Mouse (Mus musculus): ENCODE data around the gene Relt. TPM values are rescaled to one million over a fixed set of nuclear protein-coding genes. Genes with fewer than 3 reads are reported as not detected.
A peak's percentile ranks its signal among the peaks of the same experiment; 100 is the strongest.
"Not testable (repeated sequence)": the region's sequence is repeated elsewhere in the genome, so short reads cannot be mapped to it uniquely, and the experiment has no call there.

The Relt gene
- polyA plus RNA-seq, 1 experiment = 4.6 TPM

DNA sequence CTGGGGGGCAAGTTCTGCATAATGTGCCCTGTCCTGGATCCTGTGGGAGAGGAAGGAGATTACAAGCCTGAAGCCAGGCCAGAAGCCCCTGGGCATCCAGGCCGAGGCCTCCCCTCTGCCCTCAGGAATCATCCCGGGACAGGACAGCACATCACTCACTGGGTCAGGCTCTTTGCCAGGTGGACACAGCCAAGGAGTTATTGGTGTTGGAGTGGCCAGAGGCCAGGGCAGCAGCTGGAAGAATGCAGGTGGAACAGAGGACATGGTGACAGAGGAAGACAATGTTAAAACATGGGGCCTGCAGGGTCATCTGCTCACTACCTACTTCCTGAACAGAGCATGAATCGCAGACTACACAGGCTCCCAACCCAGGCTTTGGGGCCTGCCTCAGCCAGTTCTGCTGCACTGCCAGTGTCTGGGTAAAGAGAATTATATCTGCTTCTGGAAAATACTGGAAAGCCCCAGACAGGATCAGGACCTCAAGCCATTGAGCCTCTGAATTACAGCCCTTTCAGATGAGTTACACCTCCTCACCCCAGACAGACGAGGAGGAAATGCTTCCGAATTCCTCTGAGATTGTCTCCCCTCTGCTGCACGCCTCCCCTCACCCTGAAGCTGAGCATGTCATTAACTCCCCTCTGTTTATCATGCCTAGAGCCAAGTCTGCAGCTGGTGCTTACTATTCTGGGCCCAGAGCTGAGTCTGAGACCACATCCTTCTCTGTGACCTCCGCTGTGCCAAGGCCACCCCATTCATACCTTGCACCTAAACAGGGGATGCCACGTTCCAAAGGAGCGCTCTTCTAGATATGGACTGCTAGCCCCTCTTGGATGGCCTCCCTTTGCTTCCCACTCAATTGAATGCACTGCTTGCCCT is 11.5 kb downstream of the Relt start:
- TF ChIP-seq CTCF (IDR thresholded peaks at IDR 0.05; ENCODE audit: borderline replicate concordance, insufficient read depth, low read length) (no peak), POLR2A (IDR thresholded peaks at IDR 0.05; ENCODE audit: low read depth, low read length) (no peak)
- no peaks in the 10 kb centered on the region for H3K4me1 ChIP-seq (ENCODE audit: control insufficient read depth, insufficient read depth, low read length)
- H3K4me3 ChIP-seq (ENCODE audit: insufficient read depth, low read length) = no peak overlapping the region
- H3K27ac ChIP-seq (ENCODE audit: insufficient read depth, low read length) = no peak overlapping the region

DNA sequence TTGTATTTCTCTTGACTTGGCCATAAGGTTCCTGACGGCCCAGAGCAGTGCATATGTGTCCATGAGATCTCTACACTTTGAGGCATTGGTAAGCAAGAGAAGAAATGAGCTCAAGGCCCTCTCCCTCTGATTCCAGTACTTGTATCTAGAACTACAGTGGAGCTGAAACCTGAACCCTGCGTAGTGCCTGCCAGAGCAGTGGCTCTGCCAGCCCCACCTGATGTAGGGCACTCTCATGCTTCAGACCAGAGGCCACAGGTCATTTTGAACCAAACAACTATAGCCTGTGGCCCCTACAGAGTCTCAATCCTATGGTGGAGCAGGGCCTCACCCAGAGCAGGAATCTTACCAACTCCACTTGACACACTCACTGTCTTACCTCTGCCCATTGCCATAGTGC is 13.7 kb downstream of the Relt start:
- Histone ChIP-seq H3K4me3 (ENCODE audit: insufficient read depth, low read length) (no peak overlapping the region), H3K4me1 (ENCODE audit: control insufficient read depth, insufficient read depth, low read length) (no peaks in the 10 kb centered on the region), H3K27ac (ENCODE audit: insufficient read depth, low read length) (no peak overlapping the region)
- TF ChIP-seq CTCF (IDR thresholded peaks at IDR 0.05; ENCODE audit: borderline replicate concordance, insufficient read depth, low read length) = no peak
- TF ChIP-seq POLR2A (IDR thresholded peaks at IDR 0.05; ENCODE audit: low read depth, low read length) = no peak

DNA sequence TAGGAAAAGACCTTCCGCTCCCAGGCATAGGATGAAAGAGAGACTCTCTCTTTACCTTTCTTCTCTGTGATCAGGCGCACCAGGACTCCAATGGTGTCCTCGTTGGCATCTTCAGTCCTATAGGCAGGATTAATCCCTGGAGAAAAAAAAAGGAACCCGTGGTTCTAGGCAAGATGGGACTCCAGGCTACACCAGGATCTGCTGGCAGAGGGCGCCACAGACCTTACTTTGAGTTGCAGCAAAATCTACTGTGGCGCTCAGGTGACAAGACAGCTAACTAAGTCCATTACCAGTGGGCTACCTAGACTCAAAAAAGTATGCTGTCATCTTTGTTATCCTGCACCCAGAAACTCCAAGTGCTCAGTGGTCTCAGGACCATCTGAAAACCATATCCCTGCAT is 14.5 kb downstream of the Relt start:
- TF ChIP-seq POLR2A (IDR thresholded peaks at IDR 0.05; ENCODE audit: low read depth, low read length) (no peak), CTCF (IDR thresholded peaks at IDR 0.05; ENCODE audit: borderline replicate concordance, insufficient read depth, low read length) (peak; percentile 74; the same call in 1 of the 2 replicates)
- no peak overlapping the region for H3K27ac ChIP-seq (ENCODE audit: insufficient read depth, low read length)
- no peaks in the 10 kb centered on the region for H3K4me1 ChIP-seq (ENCODE audit: control insufficient read depth, insufficient read depth, low read length)
- no peak overlapping the region for H3K4me3 ChIP-seq (ENCODE audit: insufficient read depth, low read length)

DNA sequence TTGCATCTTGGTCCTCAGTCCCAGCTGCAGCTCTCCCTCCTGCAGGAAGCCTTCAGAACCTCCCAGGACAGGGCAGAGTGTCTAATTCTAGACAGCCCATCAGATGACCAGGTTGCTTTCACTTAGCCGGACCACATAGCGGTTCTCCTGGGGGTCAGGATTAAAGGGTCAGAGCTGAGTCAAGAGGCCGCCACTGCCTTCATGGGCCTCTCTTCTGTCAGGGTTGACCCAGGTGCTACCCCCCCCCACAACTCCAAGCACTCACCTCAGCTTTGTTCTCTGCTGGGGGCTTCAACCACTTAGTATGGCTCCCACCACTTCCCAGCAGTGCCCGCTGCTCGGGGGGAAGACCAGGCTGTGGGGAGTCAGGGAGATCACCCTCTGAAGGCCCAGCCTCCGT is 16.1 kb downstream of the Relt start:
- no peak for TF ChIP-seq POLR2A (IDR thresholded peaks at IDR 0.05; ENCODE audit: low read depth, low read length)
- TF ChIP-seq CTCF (IDR thresholded peaks at IDR 0.05; ENCODE audit: borderline replicate concordance, insufficient read depth, low read length) = no peak
- H3K4me3 ChIP-seq (ENCODE audit: insufficient read depth, low read length) = no peak overlapping the region
- no peak overlapping the region for H3K27ac ChIP-seq (ENCODE audit: insufficient read depth, low read length)
- no peaks in the 10 kb centered on the region for H3K4me1 ChIP-seq (ENCODE audit: control insufficient read depth, insufficient read depth, low read length)

DNA sequence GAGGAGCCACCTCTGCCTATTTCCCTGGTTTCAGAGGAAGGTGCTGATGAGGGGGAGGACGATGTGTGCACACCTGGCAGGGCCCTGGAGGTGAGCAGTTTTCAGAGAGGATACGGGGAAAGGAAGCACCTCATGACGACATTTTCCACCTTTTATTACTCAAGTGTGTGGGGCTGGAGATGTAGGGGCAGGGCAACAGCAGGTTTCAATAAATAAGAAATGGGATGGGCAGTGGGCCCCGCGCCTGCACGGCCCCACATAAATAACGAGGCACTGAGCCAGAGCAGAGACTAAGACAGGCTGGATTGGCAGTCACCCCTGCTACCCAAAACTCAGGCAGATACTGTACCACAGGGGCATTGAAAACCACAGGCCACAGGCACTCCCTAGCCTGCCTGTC is 17.2 kb downstream of the Relt start:
- H3K27ac ChIP-seq (ENCODE audit: insufficient read depth, low read length); H3K4me3 ChIP-seq (ENCODE audit: insufficient read depth, low read length); H3K4me1 ChIP-seq (ENCODE audit: control insufficient read depth, insufficient read depth, low read length): not testable (repeated sequence)

DNA sequence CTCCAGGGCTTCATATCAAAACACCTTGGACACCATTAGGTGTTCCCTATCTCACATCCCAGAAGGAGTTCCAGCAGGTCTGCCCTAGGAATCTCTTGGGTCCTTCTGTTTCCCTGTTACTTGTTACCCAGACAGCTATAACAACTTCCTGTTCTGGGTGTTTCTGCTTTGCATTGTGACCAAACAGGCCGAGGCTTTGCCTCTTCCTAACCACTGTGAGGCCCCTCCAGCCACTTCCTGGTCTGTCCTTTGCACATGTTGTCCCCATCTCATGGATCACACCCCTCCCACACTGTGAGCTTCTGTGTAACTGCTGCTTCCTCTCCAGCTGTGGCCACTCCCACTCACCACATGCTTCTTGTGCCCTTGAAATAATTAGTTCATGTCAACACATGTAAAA is 17.8 kb downstream of the Relt start:
- H3K27ac ChIP-seq (ENCODE audit: insufficient read depth, low read length) = no peak overlapping the region

DNA sequence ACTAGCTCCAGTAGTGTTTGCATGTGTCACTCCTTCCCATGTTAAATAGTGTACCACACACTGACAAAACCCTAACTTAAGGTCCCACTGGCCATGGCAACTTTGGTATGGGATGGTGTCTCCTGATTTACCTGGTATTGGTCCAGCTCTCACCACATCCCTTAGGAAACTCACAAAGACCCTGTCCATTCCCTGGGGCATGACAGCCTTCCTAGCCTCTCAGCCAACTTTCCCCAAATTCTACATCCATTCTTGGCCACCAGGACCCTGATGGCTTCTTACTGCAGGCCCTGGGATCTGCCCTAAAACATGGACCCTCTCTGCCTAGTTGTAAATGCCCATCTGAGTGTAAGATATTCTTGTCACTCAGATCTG is 18.2 kb downstream of the Relt start:
- Histone ChIP-seq H3K4me1 (ENCODE audit: control insufficient read depth, insufficient read depth, low read length) (peaks cover 2% of the 10 kb centered on the region; the same call in 1 of the 2 replicates), H3K4me3 (ENCODE audit: insufficient read depth, low read length) (no peak overlapping the region), H3K27ac (ENCODE audit: insufficient read depth, low read length) (no peak overlapping the region)
- TF ChIP-seq CTCF (IDR thresholded peaks at IDR 0.05; ENCODE audit: borderline replicate concordance, insufficient read depth, low read length) (no peak), POLR2A (IDR thresholded peaks at IDR 0.05; ENCODE audit: low read depth, low read length) (no peak)

More for the DNA sequence above, 17.8 kb downstream of the Relt start:
- Histone ChIP-seq H3K4me3 (ENCODE audit: insufficient read depth, low read length) (no peak overlapping the region), H3K4me1 (ENCODE audit: control insufficient read depth, insufficient read depth, low read length) (no peaks in the 10 kb centered on the region)
- TF ChIP-seq CTCF (IDR thresholded peaks at IDR 0.05; ENCODE audit: borderline replicate concordance, insufficient read depth, low read length) (no peak), POLR2A (IDR thresholded peaks at IDR 0.05; ENCODE audit: low read depth, low read length) (no peak)

DNA sequence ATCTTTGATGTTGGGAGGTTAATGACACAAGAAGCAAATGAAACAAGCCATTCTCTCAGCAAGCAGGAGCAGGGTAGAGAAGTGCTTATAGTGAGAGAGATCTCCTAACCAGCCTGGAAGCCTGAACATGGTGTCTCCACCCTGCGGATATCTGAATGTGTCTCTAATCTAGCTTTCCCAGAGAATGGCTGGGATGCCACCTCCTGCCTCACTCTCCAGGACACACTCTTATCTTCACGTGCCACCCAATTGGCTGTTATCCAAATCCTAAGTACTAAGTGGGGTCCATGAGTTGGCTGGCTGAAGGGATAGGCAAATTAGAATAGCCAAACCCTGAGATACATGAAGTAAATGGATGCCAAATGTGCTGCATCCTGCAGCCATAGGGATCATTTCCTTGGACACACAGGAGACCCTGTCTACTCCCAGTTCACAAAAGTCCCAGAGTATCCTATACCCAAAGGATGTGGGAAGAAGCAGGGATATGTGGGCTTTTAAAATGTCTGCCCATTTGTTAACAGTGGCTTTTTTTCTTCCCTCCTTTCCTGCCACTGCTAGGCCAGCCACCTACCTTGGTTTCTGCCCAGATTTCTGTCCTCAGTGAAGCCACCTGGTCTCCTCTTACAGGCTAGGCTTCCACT is 18.7 kb downstream of the Relt start:
- H3K4me3 ChIP-seq (ENCODE audit: insufficient read depth, low read length) = no peak overlapping the region
- no peak overlapping the region for H3K27ac ChIP-seq (ENCODE audit: insufficient read depth, low read length)
- H3K4me1 ChIP-seq (ENCODE audit: control insufficient read depth, insufficient read depth, low read length) = peaks cover 7% of the 10 kb centered on the region
- no peak for TF ChIP-seq POLR2A (IDR thresholded peaks at IDR 0.05; ENCODE audit: low read depth, low read length)
- no peak for TF ChIP-seq CTCF (IDR thresholded peaks at IDR 0.05; ENCODE audit: borderline replicate concordance, insufficient read depth, low read length)

DNA sequence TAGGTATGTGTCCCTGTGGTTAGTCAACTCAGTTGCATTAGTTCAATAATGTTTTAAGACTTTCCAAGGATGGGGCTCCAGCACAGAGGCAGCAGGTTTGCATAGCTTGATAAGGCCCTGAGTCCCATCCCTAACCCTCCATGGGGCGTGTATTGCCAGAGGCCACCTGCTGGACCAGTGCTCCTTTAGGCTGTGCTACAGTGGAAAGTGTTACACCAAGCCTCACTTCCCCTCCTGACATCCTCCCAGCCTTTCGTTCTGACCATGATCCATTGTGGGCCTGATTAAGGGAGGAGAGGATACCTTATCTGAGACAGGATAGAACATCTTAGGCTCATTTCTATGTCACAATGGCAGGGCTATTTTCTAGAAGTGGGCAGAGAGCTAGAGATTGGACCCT is 19.4 kb downstream of the Relt start:
- Histone ChIP-seq H3K4me1 (ENCODE audit: control insufficient read depth, insufficient read depth, low read length) (peaks cover 11% of the 10 kb centered on the region), H3K27ac (ENCODE audit: insufficient read depth, low read length) (no peak overlapping the region), H3K4me3 (ENCODE audit: insufficient read depth, low read length) (no peak overlapping the region)
- TF ChIP-seq POLR2A (IDR thresholded peaks at IDR 0.05; ENCODE audit: low read depth, low read length) = no peak
- TF ChIP-seq CTCF (IDR thresholded peaks at IDR 0.05; ENCODE audit: borderline replicate concordance, insufficient read depth, low read length) = no peak

DNA sequence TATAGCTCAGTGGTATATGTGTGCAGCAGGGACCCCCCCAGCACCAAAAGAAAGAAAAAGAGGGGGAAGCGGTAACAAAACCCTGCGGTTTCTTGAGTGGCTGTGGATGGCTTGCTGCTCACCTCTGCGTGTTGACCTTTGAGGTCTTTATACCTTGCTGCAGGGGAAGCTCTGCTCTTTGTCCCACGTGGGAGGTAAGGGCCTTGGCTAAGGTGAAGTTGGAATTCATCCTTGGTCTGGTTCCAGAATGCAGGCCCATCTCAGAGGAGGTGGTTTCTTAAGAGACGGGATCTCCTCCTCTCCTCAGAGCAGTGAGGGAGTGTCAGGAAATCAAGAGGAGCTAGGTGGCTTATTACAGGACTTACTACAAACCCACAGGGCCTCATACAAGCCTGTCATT is 21.1 kb downstream of the Relt start:
- no peak for TF ChIP-seq CTCF (IDR thresholded peaks at IDR 0.05; ENCODE audit: borderline replicate concordance, insufficient read depth, low read length)
- no peak for TF ChIP-seq POLR2A (IDR thresholded peaks at IDR 0.05; ENCODE audit: low read depth, low read length)
- Histone ChIP-seq H3K27ac (ENCODE audit: insufficient read depth, low read length) (no peak overlapping the region), H3K4me3 (ENCODE audit: insufficient read depth, low read length) (no peak overlapping the region), H3K4me1 (ENCODE audit: control insufficient read depth, insufficient read depth, low read length) (peaks cover 14% of the 10 kb centered on the region)
